Mouse (Mus musculus) forebrain, embryonic 15.5 days (tissue): ENCODE data around the gene Cdc37l1. TPM values are rescaled to one million over a fixed set of nuclear protein-coding genes. Genes with fewer than 3 reads are reported as not detected.

Experiments used
- ATAC-seq: fragments of 200-750 bp; cut with Nextera tagmentation; replicated peaks from 2 replicates; pipeline ENCODE4 v1.8.0; 2017; ENCODE audit warnings: mild to moderate bottlenecking, moderate TSS enrichment, moderate library complexity
- H3K27ac ChIP-seq: fragments of 300-500 bp; sonication (generic); replicated peaks from 2 replicates; pipeline ENCODE4 v1.5.1; 2015; ENCODE audit warnings: mild to moderate bottlenecking, inconsistent platforms
- H3K27me3 ChIP-seq: fragments of 300-500 bp; sonication (generic); 2 replicates; pipeline ENCODE4 v1.6.1; 2015; ENCODE audit warnings: inconsistent platforms
- H3K36me3 ChIP-seq: fragments of 300-500 bp; sonication (generic); 2 replicates; pipeline ENCODE4 v1.6.1; 2015; ENCODE audit warnings: mild to moderate bottlenecking, inconsistent platforms
- H3K4me1 ChIP-seq: fragments of 300-500 bp; sonication (generic); 2 replicates; pipeline ENCODE4 v1.6.1; 2015; ENCODE audit warnings: inconsistent platforms
- H3K4me2 ChIP-seq: fragments of 300-500 bp; sonication (generic); replicated peaks from 2 replicates; pipeline ENCODE4 v1.6.1; 2015; ENCODE audit warnings: mild to moderate bottlenecking, inconsistent platforms
- H3K4me3 ChIP-seq: fragments of 300-500 bp; sonication (generic); 2 replicates; pipeline ENCODE4 v1.5.1; 2015; ENCODE audit warnings: mild to moderate bottlenecking, inconsistent platforms
- H3K9ac ChIP-seq: fragments of 300-500 bp; sonication (generic); replicated peaks from 2 replicates; pipeline ENCODE4 v1.6.1; 2015; ENCODE audit warnings: mild to moderate bottlenecking, inconsistent platforms
- H3K9me3 ChIP-seq: fragments of 300-500 bp; sonication (generic); 2 replicates; pipeline ENCODE4 v1.6.1; 2016; ENCODE audit warnings: inconsistent platforms
- whole genome bisulfite sequencing: fragments of 180-500 bp; shearing (Covaris S2); methylation state at CpG from one replicate; pipeline ENCODE4 v1.1.7; 2015; ENCODE audit warnings: mixed read lengths; 5-methylcytosine and 5-hydroxymethylcytosine counted together
- polyA plus RNA-seq: library from polyadenylated mRNA; unstranded; fragments of >200 nt; fragmentation: Nextera tagmentation; extraction: Ambion mirVana; gene quantifications from 2 replicates; pipeline ENCODE4 v1.2.1, GENCODE M21; 2015

Cdc37l1 gene
- polyA plus RNA-seq, 1 experiment from 2014 or later = 58.1 TPM

DNA sequence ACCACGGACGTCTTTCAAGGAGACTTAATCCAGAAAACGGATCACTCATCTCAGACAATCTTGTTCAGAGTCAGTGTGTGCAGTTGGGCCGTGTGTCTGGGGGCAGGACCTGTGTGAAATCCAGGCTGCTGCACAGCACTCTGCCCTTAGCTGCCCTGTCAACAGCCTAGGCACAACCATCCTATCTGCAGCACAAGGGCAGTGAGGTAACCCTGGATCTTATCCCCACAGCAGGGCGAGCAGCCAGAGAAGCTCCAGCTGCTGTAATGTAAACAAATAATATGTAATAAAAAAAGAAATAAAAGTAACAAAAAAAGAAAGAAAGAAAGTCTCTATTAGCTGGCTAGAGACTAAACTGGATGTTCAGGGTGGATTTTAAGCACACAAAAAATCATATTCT is 79.0 kb downstream of the Cdc37l1 start:
- Histone ChIP-seq H3K4me2 (no peak overlapping the region), H3K4me3 (no peak overlapping the region), H3K27me3 (no peaks in the 10 kb centered on the region), H3K9ac (no peak overlapping the region), H3K4me1 (0 out of 2 replicates have a peak, but pooled peaks cover 4% of the 10 kb centered on the region), H3K36me3 (no peaks in the 10 kb centered on the region), H3K27ac (no peak overlapping the region), H3K9me3 (no peaks in the 10 kb centered on the region)
- WGBS = 84% methylated on average over 5 of the region's 5 CpGs
- no peak for ATAC-seq

DNA sequence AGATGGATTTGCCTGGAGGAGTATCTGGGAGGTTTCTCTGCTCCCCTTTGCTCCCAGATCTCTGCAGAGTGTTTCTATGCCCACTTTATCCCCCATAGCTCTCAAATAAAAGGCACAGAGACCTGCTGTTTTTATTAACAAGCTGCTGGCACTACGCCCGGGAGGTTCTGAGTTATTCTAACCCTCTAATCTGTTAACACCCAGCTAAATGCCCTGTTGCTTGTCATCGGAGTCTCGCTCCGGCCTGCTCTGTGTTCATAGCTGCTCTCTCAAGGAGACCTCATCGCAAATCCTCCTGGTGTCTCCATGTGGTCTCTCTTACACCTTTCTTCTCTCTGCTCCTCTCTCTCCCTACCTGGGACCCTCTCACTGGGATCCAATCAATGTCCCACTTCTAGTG is 84.7 kb downstream of the Cdc37l1 start:
- ATAC-seq = peak; percentile 72
- H3K9me3 ChIP-seq = no peaks in the 10 kb centered on the region
- H3K36me3 ChIP-seq = no peaks in the 10 kb centered on the region
- no peaks in the 10 kb centered on the region for H3K27me3 ChIP-seq
- WGBS = 20% methylated on average over 6 of the region's 6 CpGs
- no peak overlapping the region for H3K4me2 ChIP-seq
- H3K9ac ChIP-seq = no peak overlapping the region
- no peak overlapping the region; the same call in 1 of the 2 replicates for H3K27ac ChIP-seq
- no peak overlapping the region for H3K4me3 ChIP-seq
- H3K4me1 ChIP-seq = peaks cover 8% of the 10 kb centered on the region; the same call in 1 of the 2 replicates

Other genes starting within 250 kb of the Cdc37l1 start
- gene Slc1a1, start 155.3 kb upstream of the Cdc37l1 start, polyA plus RNA-seq = 34.1 TPM in 2 replicates
- 8.4 and 8.8 TPM in 2 replicates for gene Plpp6, start 26.4 kb upstream of the Cdc37l1 start, polyA plus RNA-seq
- gene 4430402I18Rik, start 22.6 kb upstream of the Cdc37l1 start, polyA plus RNA-seq = 2.4 TPM in 2 replicates
- gene Ak3, start 57.6 kb downstream of the Cdc37l1 start, polyA plus RNA-seq = 69.6 and 77.5 TPM in 2 replicates
- 36.4 and 37.0 TPM in 2 replicates for gene Rcl1, start 111.0 kb downstream of the Cdc37l1 start, polyA plus RNA-seq